Mouse (Mus musculus): ENCODE data around the gene Ipo13. TPM values are rescaled to one million over a fixed set of nuclear protein-coding genes. Genes with fewer than 3 reads are reported as not detected.
A peak's percentile ranks its signal among the peaks of the same experiment; 100 is the strongest.

Ipo13 gene
- total RNA-seq, 1 experiment from 2014 or later, result 8.9 TPM

GRCm38 (mm10) chr4:117890031-117890430 lies 24.8 kb downstream of the Ipo13 start:
- ATAC-seq (replicated peaks in 1 of 2; ENCODE audit: insufficient read depth in 1 of 2, low FRiP score in 2 of 2, low TSS enrichment in 1 of 2, low read depth in 1 of 2, poor library complexity in 2 of 2, severe bottlenecking in 2 of 2), result no peak

DNA sequence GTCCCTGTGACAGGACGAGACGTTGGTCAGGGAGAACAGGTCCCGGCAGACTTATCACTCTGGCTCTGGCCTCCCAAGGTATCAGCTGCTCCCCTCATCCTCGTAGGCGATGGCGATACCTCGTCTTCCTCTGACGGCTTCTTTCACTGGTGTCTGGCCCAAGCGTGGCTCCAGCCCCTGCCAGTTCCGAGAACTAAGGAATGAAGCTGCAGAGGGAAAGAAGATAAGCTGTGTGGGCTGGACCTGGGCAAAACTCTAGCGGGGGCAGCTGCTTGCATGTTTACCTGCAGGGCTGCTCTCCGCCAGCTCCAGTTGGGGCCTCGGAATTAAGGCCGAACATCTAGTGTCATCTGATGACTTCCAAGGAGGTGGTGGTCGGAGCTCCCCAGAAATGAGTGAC lies 25.3 kb downstream of the Ipo13 start:
- ATAC-seq (replicated peaks in 1 of 2; ENCODE audit: insufficient read depth in 1 of 2, low FRiP score in 2 of 2, low TSS enrichment in 1 of 2, low read depth in 1 of 2, poor library complexity in 2 of 2, severe bottlenecking in 2 of 2), result no peak

GRCm38 (mm10) chr4:117887920-117888319 lies 26.9 kb downstream of the Ipo13 start:
- no peak for ATAC-seq (replicated peaks in 1 of 2; ENCODE audit: insufficient read depth in 1 of 2, low FRiP score in 2 of 2, low TSS enrichment in 1 of 2, low read depth in 1 of 2, poor library complexity in 2 of 2, severe bottlenecking in 2 of 2)

DNA sequence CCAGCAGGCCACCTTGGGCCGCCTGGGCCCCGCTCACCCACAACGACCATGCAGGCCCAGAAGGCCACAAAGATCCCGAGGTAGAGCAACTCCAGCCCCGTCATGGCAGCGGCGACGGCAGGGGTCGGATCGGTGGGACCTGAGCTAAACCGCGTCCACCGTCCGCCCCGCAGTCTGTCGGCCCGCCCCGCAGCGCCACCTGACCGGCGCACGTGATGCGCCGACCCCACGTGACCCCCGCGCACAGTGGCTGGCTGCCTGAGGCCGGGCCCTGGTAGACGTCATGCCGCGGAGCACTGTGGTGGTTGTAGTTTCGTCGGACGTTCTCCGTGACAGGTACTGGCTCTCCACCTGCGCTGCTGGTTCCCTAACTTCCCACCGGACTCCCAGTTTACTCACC lies 27.7 kb downstream of the Ipo13 start, which contains the start of gene Atp6v0b:
Gene Atp6v0b (minus strand): TSS at position 201 of the 400 bp plus-strand sequence.
- ATAC-seq (replicated peaks in 1 of 2; ENCODE audit: insufficient read depth in 1 of 2, low FRiP score in 2 of 2, low TSS enrichment in 1 of 2, low read depth in 1 of 2, poor library complexity in 2 of 2, severe bottlenecking in 2 of 2), result peak; percentile 69 to 80

DNA sequence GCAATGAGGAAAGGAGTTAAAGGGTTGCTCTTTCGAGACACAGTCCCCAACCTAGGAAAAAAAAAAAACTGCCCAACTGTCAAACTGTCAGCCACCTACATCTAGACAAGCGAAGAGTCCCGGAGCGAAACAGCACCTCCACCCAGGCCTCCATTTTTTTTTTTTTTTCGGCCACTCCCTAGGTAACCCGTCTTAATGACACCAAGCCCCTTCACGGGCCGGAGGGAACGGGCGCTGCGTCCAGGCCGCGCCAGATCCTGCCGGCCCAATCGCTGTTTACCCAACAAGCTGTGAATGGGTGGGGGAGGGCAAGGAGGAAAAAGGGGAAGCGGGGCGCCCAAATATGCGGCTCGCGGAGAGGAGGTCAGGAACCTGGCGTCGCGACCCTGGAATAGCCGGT lies 28.2 kb downstream of the Ipo13 start:
- ATAC-seq (replicated peaks in 1 of 2; ENCODE audit: insufficient read depth in 1 of 2, low FRiP score in 2 of 2, low TSS enrichment in 1 of 2, low read depth in 1 of 2, poor library complexity in 2 of 2, severe bottlenecking in 2 of 2), result peak; percentile 12 to 41; a peak in 1 of 4 replicates

- no peak; a peak in 1 of 4 replicates for ATAC-seq (replicated peaks in 1 of 2; ENCODE audit: insufficient read depth in 1 of 2, low FRiP score in 2 of 2, low TSS enrichment in 1 of 2, low read depth in 1 of 2, poor library complexity in 2 of 2, severe bottlenecking in 2 of 2)
These were observed 28.8 kb downstream of the Ipo13 start for GRCm38 (mm10) chr4:117885994-117886393.

GRCm38 (mm10) chr4:117885093-117885492 lies 29.7 kb downstream of the Ipo13 start:
- no peak for ATAC-seq (replicated peaks in 1 of 2; ENCODE audit: insufficient read depth in 1 of 2, low FRiP score in 2 of 2, low TSS enrichment in 1 of 2, low read depth in 1 of 2, poor library complexity in 2 of 2, severe bottlenecking in 2 of 2)

GRCm38 (mm10) chr4:117884146-117884545 lies 30.7 kb downstream of the Ipo13 start:
- no peak for ATAC-seq (replicated peaks in 1 of 2; ENCODE audit: insufficient read depth in 1 of 2, low FRiP score in 2 of 2, low TSS enrichment in 1 of 2, low read depth in 1 of 2, poor library complexity in 2 of 2, severe bottlenecking in 2 of 2)

GRCm38 (mm10) chr4:117882701-117883691 lies 31.8 kb downstream of the Ipo13 start, which contains the start of gene B4galt2:
B4galt2 (minus strand) TSS chr4:117883487.
- ATAC-seq (replicated peaks in 1 of 2; ENCODE audit: insufficient read depth in 1 of 2, low FRiP score in 2 of 2, low TSS enrichment in 1 of 2, low read depth in 1 of 2, poor library complexity in 2 of 2, severe bottlenecking in 2 of 2), result no peak

DNA sequence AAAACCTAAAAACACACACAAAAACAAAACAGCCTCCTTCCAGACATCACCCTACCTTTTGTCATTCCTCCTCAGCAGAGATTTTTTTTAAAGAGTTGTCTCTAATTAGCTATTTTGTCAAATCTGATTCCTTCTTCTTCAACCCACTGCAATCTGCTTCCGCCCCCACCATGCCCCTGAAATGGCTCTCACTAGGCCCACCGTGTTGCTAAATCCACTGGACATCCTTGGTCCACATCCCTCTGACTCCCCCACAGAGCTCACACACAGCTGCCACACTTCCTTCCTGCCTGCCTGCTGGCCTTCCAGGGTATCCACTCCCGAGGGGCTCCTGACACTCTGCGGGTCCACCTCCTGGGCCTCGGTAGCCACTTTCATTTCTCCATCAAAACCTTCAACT lies 36.1 kb downstream of the Ipo13 start:
- no peak for ATAC-seq (replicated peaks in 1 of 2; ENCODE audit: insufficient read depth in 1 of 2, low FRiP score in 2 of 2, low TSS enrichment in 1 of 2, low read depth in 1 of 2, poor library complexity in 2 of 2, severe bottlenecking in 2 of 2)

DNA sequence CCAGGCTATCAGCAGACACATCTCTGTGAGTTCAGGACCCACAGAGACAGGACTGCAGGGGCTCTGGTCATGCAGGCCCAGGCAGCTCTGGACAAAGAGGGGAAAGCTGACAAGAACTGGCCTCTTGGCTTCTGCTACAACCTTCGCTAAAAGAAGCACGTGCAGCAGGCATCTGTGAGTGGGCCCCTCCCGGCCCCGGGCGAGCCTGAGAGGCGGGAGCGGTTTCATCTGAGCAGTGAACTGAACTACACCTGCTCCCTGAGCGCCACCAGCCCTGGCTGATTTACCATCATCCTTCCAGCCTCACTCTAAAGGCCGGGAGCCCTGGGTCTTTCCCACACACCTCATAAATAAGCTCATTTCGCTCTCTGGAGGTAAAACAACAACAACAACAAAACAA lies 36.5 kb downstream of the Ipo13 start:
- no peak for ATAC-seq (replicated peaks in 1 of 2; ENCODE audit: insufficient read depth in 1 of 2, low FRiP score in 2 of 2, low TSS enrichment in 1 of 2, low read depth in 1 of 2, poor library complexity in 2 of 2, severe bottlenecking in 2 of 2)

GRCm38 (mm10) chr4:117873615-117874014 lies 41.2 kb downstream of the Ipo13 start:
- ATAC-seq (replicated peaks in 1 of 2; ENCODE audit: insufficient read depth in 1 of 2, low FRiP score in 2 of 2, low TSS enrichment in 1 of 2, low read depth in 1 of 2, poor library complexity in 2 of 2, severe bottlenecking in 2 of 2), result no peak

DNA sequence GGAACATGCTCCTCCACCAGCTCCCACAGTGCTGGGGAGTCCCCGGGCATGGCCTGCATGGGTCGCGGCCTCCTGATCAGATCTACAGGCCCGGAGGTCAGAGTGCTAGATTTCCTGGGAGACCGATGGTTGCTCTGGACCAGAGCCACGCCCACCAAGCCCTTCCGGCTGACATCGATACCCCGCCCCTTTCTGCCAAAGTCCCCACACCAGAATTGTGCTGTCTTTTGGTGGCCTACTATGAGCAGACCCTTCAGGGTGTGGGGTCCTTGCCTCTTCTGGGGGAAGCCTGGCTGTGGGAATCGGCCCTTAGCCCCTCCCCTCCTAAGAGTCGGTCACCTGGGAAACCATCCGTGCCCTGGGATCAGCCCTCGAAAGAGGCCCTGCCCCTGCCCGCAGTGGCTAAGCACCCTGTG lies 42.3 kb downstream of the Ipo13 start, which contains the start of gene Ccdc24:
Gene Ccdc24 (minus strand): TSS at position 87 of the 416 bp plus-strand sequence.
- no peak for ATAC-seq (replicated peaks in 1 of 2; ENCODE audit: insufficient read depth in 1 of 2, low FRiP score in 2 of 2, low TSS enrichment in 1 of 2, low read depth in 1 of 2, poor library complexity in 2 of 2, severe bottlenecking in 2 of 2)

- ATAC-seq (replicated peaks in 1 of 2; ENCODE audit: insufficient read depth in 1 of 2, low FRiP score in 2 of 2, low TSS enrichment in 1 of 2, low read depth in 1 of 2, poor library complexity in 2 of 2, severe bottlenecking in 2 of 2), result no peak
These were observed 43.0 kb downstream of the Ipo13 start for GRCm38 (mm10) chr4:117871787-117872186.

DNA sequence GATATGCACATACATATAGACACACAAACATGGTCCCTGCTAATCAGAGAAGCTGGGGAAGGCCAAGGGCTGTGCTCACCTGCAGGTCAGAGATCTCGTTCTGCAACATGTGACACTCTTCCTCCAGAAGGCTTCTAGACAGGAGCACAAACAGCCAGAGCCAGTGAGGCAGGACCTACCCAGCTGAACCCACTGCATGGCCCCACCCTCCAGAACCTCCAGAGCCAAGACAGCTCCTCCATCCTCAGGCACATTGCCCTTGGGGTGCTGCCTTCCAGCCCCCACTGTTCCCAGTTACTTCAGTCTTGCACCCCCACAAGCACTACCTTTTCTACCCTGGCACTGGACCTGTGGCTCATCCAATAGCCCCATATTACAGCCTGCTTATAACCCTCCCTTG lies 44.4 kb downstream of the Ipo13 start:
- ATAC-seq (replicated peaks in 1 of 2; ENCODE audit: insufficient read depth in 1 of 2, low FRiP score in 2 of 2, low TSS enrichment in 1 of 2, low read depth in 1 of 2, poor library complexity in 2 of 2, severe bottlenecking in 2 of 2), result no peak

GRCm38 (mm10) chr4:117869317-117869716 lies 45.5 kb downstream of the Ipo13 start:
- ATAC-seq (replicated peaks in 1 of 2; ENCODE audit: insufficient read depth in 1 of 2, low FRiP score in 2 of 2, low TSS enrichment in 1 of 2, low read depth in 1 of 2, poor library complexity in 2 of 2, severe bottlenecking in 2 of 2), result no peak

DNA sequence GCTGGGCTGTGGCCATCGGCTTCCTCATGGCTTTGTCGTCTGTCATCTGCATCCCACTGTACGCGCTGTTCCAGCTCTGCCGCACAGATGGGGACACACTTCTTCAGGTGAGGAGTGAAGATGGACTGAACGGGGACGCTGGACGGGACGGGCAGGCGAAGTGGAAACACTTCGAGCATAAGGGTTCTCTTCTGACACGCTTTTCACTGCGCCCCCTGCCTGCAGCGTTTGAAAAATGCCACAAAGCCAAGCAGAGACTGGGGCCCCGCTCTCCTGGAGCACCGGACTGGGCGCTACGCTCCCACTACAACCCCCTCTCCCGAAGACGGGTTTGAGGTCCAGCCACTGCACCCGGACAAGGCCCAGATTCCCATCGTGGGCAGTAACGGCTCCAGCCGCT lies 47.0 kb downstream of the Ipo13 start:
- ATAC-seq (replicated peaks in 1 of 2; ENCODE audit: insufficient read depth in 1 of 2, low FRiP score in 2 of 2, low TSS enrichment in 1 of 2, low read depth in 1 of 2, poor library complexity in 2 of 2, severe bottlenecking in 2 of 2), result peak; percentile 51 to 55; a peak in 2 of 4 replicates

GRCm38 (mm10) chr4:117867000-117867399 lies 47.8 kb downstream of the Ipo13 start:
- ATAC-seq (replicated peaks in 1 of 2; ENCODE audit: insufficient read depth in 1 of 2, low FRiP score in 2 of 2, low TSS enrichment in 1 of 2, low read depth in 1 of 2, poor library complexity in 2 of 2, severe bottlenecking in 2 of 2), result peak in 1 of 2 experiments; percentile 12; a peak in 1 of 4 replicates

All from hematopoietic stem cell, adult 5-6 weeks (primary cell).